Mouse (Mus musculus) stomach, postnatal 0 days (tissue): ENCODE results near the gene Mdm1. TPM values are rescaled to one million over a fixed set of nuclear protein-coding genes. Genes with fewer than 3 reads are reported as not detected.

Source experiments
- ATAC-seq: fragments of 200-750 bp; cut with Nextera tagmentation; 2 replicates; pipeline ENCODE4 v1.8.0; 2017; ENCODE audit not compliant: low FRiP score, low TSS enrichment
- DNase-seq: peaks from one replicate; pipeline ENCODE4 v3.0.0-alpha.2; 2016; ENCODE audit warnings: low spot score
- H3K27ac ChIP-seq: fragments of 300-500 bp; sonication (generic); replicated peaks from 2 replicates; pipeline ENCODE4 v1.5.1; 2014; ENCODE audit warnings: mild to moderate bottlenecking, control low read depth
- H3K27me3 ChIP-seq: fragments of 300-500 bp; sonication (generic); 2 replicates; pipeline ENCODE4 v1.6.1; 2014; ENCODE audit warnings: low read length; ENCODE audit not compliant: control insufficient read depth, insufficient read depth
- H3K36me3 ChIP-seq: fragments of 300-500 bp; sonication (generic); 2 replicates; pipeline ENCODE4 v1.6.1; 2014; ENCODE audit warnings: low read length, mixed read lengths; ENCODE audit not compliant: control insufficient read depth, insufficient read depth
- H3K4me1 ChIP-seq: fragments of 300-500 bp; sonication (generic); replicated peaks from 2 replicates; pipeline ENCODE4 v1.6.1; 2014; ENCODE audit warnings: antibody characterized with exemption; ENCODE audit not compliant: control insufficient read depth, insufficient read depth
- H3K4me2 ChIP-seq: fragments of 300-500 bp; sonication (generic); replicated peaks from 2 replicates; pipeline ENCODE4 v1.6.1; 2014; ENCODE audit warnings: low read depth, mild to moderate bottlenecking, control low read depth, moderate library complexity
- H3K4me3 ChIP-seq: fragments of 300-500 bp; sonication (generic); 2 replicates; pipeline ENCODE4 v1.5.1; 2014; ENCODE audit warnings: low read depth, low read length, control low read depth
- H3K9ac ChIP-seq: fragments of 300-500 bp; sonication (generic); 2 replicates; pipeline ENCODE4 v1.6.1; 2014; ENCODE audit warnings: mild to moderate bottlenecking, low read length, control low read depth, mixed read lengths
- H3K9me3 ChIP-seq: fragments of 300-500 bp; sonication (generic); 2 replicates; pipeline ENCODE4 v1.6.1; 2016; ENCODE audit warnings: low read length; ENCODE audit not compliant: control insufficient read depth
- CTCF ChIP-seq: IDR thresholded peaks from 2 replicates; pipeline ENCODE4 v1.5.1; 2016; ENCODE audit warnings: antibody characterized with exemption, low read depth, mild to moderate bottlenecking, moderate library complexity
- EP300 ChIP-seq: optimal IDR thresholded peaks from 2 replicates; pipeline ENCODE3; 2016; ENCODE audit warnings: antibody characterized with exemption
- WGBS: fragments of 180-500 bp; shearing (Covaris S2); extraction: QIAGEN DNeasy Blood & Tissue Kit; methylation state at CpG from one replicate; pipeline ENCODE4 v1.1.7; 2014; 5-methylcytosine and 5-hydroxymethylcytosine counted together
- polyA plus RNA-seq: library from polyadenylated mRNA; unstranded; fragments of >200 nt; fragmentation: Nextera tagmentation; extraction: Ambion mirVana; gene quantifications from 2 replicates; pipeline ENCODE4 v1.2.1, GENCODE M21; 2015

Gene Mdm1
- polyA plus RNA-seq, 1 experiment from 2014 or later: 4.5 TPM

GRCm38 (mm10) chr10:118121047-118121936 is 20.3 kb upstream of the Mdm1 start:
- Histone ChIP-seq H3K27ac (no peak overlapping the region), H3K4me2 (peak overlapping the region; percentile 14), H3K9ac (no peak overlapping the region), H3K27me3 (no peaks in the 10 kb centered on the region), H3K4me3 (no peak overlapping the region), H3K4me1 (0 out of 2 replicates have a peak, but pooled peaks cover 2% of the 10 kb centered on the region), H3K9me3 (no peaks in the 10 kb centered on the region), H3K36me3 (no peaks in the 10 kb centered on the region)
- DNase-seq (no peak), ATAC-seq (peak; percentile 60; the same call in 1 of the 2 replicates)
- no peak for TF ChIP-seq CTCF
- no peak for TF ChIP-seq EP300
- 40% methylated on average over 25 of the region's 25 CpGs for WGBS

- no peak overlapping the region for H3K4me3 ChIP-seq
- no peak overlapping the region for H3K9ac ChIP-seq
- no peaks in the 10 kb centered on the region for H3K27me3 ChIP-seq
- H3K36me3 ChIP-seq: no peaks in the 10 kb centered on the region
- DNase-seq: no peak
- peak overlapping the region; percentile 14; the same call in 1 of the 2 replicates for H3K4me2 ChIP-seq
- H3K9me3 ChIP-seq: no peaks in the 10 kb centered on the region
- ATAC-seq: peak; percentile 68
- TF ChIP-seq CTCF: no peak
- TF ChIP-seq EP300: no peak
- H3K27ac ChIP-seq: no peak overlapping the region
- H3K4me1 ChIP-seq: 0 out of 2 replicates have a peak, but pooled peaks cover 2% of the 10 kb centered on the region
- WGBS: 29% methylated on average over 13 of the region's 13 CpGs
Measured at GRCm38 (mm10) chr10:118121937-118122285, 19.7 kb upstream of the Mdm1 start.

GRCm38 (mm10) chr10:118122441-118123162 is 19.0 kb upstream of the Mdm1 start:
- ATAC-seq (no peak), DNase-seq (no peak)
- H3K9ac ChIP-seq: no peak overlapping the region
- 0 out of 2 replicates have a peak, but pooled peaks cover 2% of the 10 kb centered on the region for H3K4me1 ChIP-seq
- no peak overlapping the region for H3K27ac ChIP-seq
- H3K4me3 ChIP-seq: no peak overlapping the region
- H3K9me3 ChIP-seq: no peaks in the 10 kb centered on the region
- TF ChIP-seq EP300 (no peak), CTCF (no peak)
- 82% methylated on average over 11 of the region's 11 CpGs for WGBS
- no peak overlapping the region for H3K4me2 ChIP-seq
- no peaks in the 10 kb centered on the region for H3K27me3 ChIP-seq
- no peaks in the 10 kb centered on the region for H3K36me3 ChIP-seq

GRCm38 (mm10) chr10:118125236-118125635 is 16.4 kb upstream of the Mdm1 start:
- no peak for DNase-seq
- Histone ChIP-seq H3K27me3 (no peaks in the 10 kb centered on the region), H3K36me3 (no peaks in the 10 kb centered on the region), H3K4me1 (0 out of 2 replicates have a peak, but pooled peaks cover 2% of the 10 kb centered on the region), H3K27ac (no peak overlapping the region), H3K9me3 (no peaks in the 10 kb centered on the region), H3K4me3 (no peak overlapping the region), H3K9ac (no peak overlapping the region), H3K4me2 (no peak overlapping the region)
- no peak for ATAC-seq
- 93% methylated on average over 7 of the region's 7 CpGs for WGBS
- TF ChIP-seq EP300: no peak
- TF ChIP-seq CTCF: no peak

- 0 out of 2 replicates have a peak, but pooled peaks cover 2% of the 10 kb centered on the region for H3K4me1 ChIP-seq
- ATAC-seq (no peak), DNase-seq (no peak)
- no peak overlapping the region for H3K27ac ChIP-seq
- H3K9me3 ChIP-seq: no peaks in the 10 kb centered on the region
- TF ChIP-seq CTCF (no peak), EP300 (no peak)
- H3K36me3 ChIP-seq: no peaks in the 10 kb centered on the region
- WGBS: 77% methylated on average over 25 of the region's 25 CpGs
- H3K4me3 ChIP-seq: no peak overlapping the region
- no peak overlapping the region for H3K4me2 ChIP-seq
- no peak overlapping the region for H3K9ac ChIP-seq
- no peaks in the 10 kb centered on the region for H3K27me3 ChIP-seq
Measured at GRCm38 (mm10) chr10:118125776-118126445, 15.7 kb upstream of the Mdm1 start.
